Mouse (Mus musculus) heart, embryonic 14.5 days (tissue): ENCODE data around the gene Pik3r1. TPM values are rescaled to one million over a fixed set of nuclear protein-coding genes. Genes with fewer than 3 reads are reported as not detected.
A peak's percentile ranks its signal among the peaks of the same experiment; 100 is the strongest.

ENCODE experiments used
- ATAC-seq: fragments of 200-750 bp; cut with Nextera tagmentation; 2 replicates; pipeline ENCODE4 v1.8.0; 2017; ENCODE audit warnings: low read depth, moderate TSS enrichment; ENCODE audit not compliant: insufficient number of reproducible peaks, insufficient read depth, low FRiP score
- H3K27ac ChIP-seq, 2 experiments: fragments of 200-500 bp in 1 of 2; fragments of 300-500 bp in 1 of 2; sonication (generic) in 1 of 2; replicated peaks in 1 of 2; 2 replicates each; pipeline ENCODE4 v1.5.1; 2012 to 2014; ENCODE audit warnings: low read depth in 2 of 2, low read length in 2 of 2, control low read depth in 1 of 2, mild to moderate bottlenecking in 1 of 2, mixed read lengths in 1 of 2; ENCODE audit not compliant: control insufficient read depth in 1 of 2, insufficient read depth in 1 of 2
- H3K27me3 ChIP-seq: fragments of 300-500 bp; sonication (generic); 2 replicates; pipeline ENCODE4 v1.6.1; 2014; ENCODE audit warnings: mild to moderate bottlenecking, low read length, control low read depth; ENCODE audit not compliant: control insufficient read depth, insufficient read depth
- H3K36me3 ChIP-seq: fragments of 300-500 bp; sonication (generic); 2 replicates; pipeline ENCODE4 v1.6.1; 2014; ENCODE audit warnings: mild to moderate bottlenecking, control low read depth, low read length, mixed read lengths; ENCODE audit not compliant: control insufficient read depth, insufficient read depth
- H3K4me1 ChIP-seq, 2 experiments: fragments of 200-500 bp in 1 of 2; fragments of 300-500 bp in 1 of 2; sonication (generic) in 1 of 2; 2 replicates each; pipeline ENCODE4 v1.6.1; 2012 to 2014; ENCODE audit warnings: low read length in 2 of 2, control low read depth in 1 of 2, mixed read lengths in 1 of 2; ENCODE audit not compliant: control insufficient read depth in 2 of 2, insufficient read depth in 2 of 2
- H3K4me2 ChIP-seq: fragments of 300-500 bp; sonication (generic); 2 replicates; pipeline ENCODE4 v1.6.1; 2014; ENCODE audit warnings: mild to moderate bottlenecking, low read length
- H3K4me3 ChIP-seq, 2 experiments: fragments of 200-500 bp in 1 of 2; fragments of 300-500 bp in 1 of 2; sonication (generic) in 1 of 2; 2 replicates each; pipeline ENCODE4 v1.5.1; 2012 to 2014; ENCODE audit warnings: low read length in 2 of 2, mild to moderate bottlenecking in 2 of 2, control low read depth in 1 of 2, low read depth in 1 of 2, moderate library complexity in 1 of 2; ENCODE audit not compliant: control insufficient read depth in 1 of 2, insufficient read depth in 1 of 2
- H3K9ac ChIP-seq: fragments of 300-500 bp; sonication (generic); 2 replicates; pipeline ENCODE4 v1.6.1; 2014; ENCODE audit warnings: mild to moderate bottlenecking, low read length
- H3K9me3 ChIP-seq: fragments of 300-500 bp; sonication (generic); 2 replicates; pipeline ENCODE4 v1.6.1; 2016; ENCODE audit warnings: low read length, control low read depth; ENCODE audit not compliant: control insufficient read depth
- WGBS: fragments of 180-500 bp; shearing (Covaris S2); extraction: QIAGEN DNeasy Blood & Tissue Kit; methylation state at CpG from one replicate; pipeline ENCODE4 v1.1.7; 2014; 5-methylcytosine and 5-hydroxymethylcytosine counted together
- polyA plus RNA-seq: library from polyadenylated mRNA; unstranded; fragments of >200 nt; fragmentation: Nextera tagmentation; extraction: Ambion mirVana; gene quantifications from 2 replicates; pipeline ENCODE4 v1.2.1, GENCODE M21; 2014

The Pik3r1 gene
- polyA plus RNA-seq, 1 experiment from 2014 or later, result 23.2 TPM

DNA sequence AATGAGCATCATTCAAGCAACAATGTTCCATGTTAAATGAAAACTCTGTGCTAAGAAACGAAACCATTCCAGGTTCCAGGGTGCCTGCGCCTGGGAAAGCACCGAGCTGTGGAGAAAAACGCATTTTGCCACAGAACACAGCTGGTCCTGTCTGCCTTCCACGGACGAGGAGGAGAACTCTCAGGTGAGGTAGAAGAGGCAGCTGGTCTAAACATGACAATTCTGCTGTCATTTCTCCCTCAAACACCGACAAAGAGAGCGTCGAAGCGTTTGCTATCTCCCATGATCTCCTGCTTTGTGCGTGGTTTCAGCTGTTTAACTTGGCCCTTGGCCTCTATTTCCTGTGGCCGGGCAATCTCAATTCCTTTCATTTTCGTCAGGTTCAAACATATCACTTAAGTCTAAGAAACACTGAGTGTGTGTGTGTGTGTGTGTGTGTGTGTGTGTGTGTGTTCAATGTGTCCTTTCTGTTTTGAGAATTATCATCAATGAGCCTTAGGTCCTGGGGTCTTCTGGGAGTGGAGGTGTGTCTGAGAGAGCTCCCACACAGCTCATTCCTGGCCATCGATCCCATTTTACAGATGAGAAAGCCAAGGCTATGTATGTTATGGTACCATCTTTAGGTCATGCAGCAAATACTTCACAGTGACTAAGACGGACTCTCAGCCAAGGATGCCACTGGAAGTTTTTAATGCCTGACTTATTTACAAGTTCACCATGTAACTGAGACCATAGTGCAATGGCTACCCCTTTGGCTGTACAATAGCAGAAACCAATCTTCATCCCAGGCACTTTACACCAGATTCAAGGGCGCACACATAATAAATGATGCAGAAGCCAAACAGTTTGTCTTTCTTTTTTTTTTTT lies 31.3 kb downstream of the Pik3r1 start:
- WGBS, result 70% methylated on average over 16 of the region's 16 CpGs
- Histone ChIP-seq H3K4me1 (peaks cover 7 to 15% of the 10 kb centered on the region in 2 experiments), H3K4me2 (no peak overlapping the region)

DNA sequence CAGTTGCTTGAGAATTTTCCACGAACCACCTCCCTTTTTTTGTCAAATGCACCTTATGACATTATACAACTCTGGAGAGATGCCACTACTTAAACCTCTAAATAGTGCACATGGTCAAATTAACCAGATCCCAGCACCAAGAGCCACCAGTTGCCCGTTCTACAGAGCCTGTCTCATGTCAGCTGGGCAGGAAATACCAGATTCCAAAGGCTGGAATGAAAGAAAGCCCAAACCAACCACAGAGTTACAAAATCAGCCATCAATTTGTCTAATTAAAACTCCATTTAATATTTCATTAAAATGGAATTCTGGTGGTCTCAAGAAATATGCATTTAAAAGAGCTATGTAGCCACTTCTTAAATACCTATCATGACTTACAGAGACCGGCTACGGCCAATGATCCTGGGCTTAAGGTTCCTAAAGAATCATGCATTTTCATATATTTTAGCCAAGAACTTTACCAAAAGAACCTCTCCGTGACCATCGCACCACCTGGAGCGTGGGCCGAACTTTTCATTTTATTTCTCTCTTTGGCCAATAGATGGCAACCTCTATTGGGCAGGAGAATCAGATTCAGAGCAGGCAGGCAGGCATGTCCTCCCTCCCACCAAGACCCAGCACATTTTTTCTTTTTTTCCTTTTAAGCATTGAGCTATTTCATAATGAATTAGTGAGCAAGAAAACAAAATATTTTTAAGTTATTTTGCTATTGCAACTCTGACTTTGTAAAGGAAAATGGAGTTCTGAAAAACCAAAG lies 32.5 kb downstream of the Pik3r1 start:
- Histone ChIP-seq H3K4me2 (no peak overlapping the region), H3K36me3 (no peaks in the 10 kb centered on the region), H3K27me3 (no peaks in the 10 kb centered on the region), H3K4me1 (peaks cover 7 to 17% of the 10 kb centered on the region in 2 experiments), H3K9me3 (no peaks in the 10 kb centered on the region), H3K4me3 (no peak overlapping the region), H3K27ac (no peak overlapping the region), H3K9ac (no peak overlapping the region)
- ATAC-seq, result no peak
- 59% methylated on average over 8 of the region's 8 CpGs for WGBS

More for the DNA sequence above, 31.3 kb downstream of the Pik3r1 start:
- no peak for ATAC-seq
- H3K4me3 ChIP-seq, result no peak overlapping the region
- H3K27me3 ChIP-seq, result no peaks in the 10 kb centered on the region
- H3K36me3 ChIP-seq, result no peaks in the 10 kb centered on the region
- no peak overlapping the region for H3K27ac ChIP-seq
- H3K9ac ChIP-seq, result no peak overlapping the region
- no peaks in the 10 kb centered on the region for H3K9me3 ChIP-seq

DNA sequence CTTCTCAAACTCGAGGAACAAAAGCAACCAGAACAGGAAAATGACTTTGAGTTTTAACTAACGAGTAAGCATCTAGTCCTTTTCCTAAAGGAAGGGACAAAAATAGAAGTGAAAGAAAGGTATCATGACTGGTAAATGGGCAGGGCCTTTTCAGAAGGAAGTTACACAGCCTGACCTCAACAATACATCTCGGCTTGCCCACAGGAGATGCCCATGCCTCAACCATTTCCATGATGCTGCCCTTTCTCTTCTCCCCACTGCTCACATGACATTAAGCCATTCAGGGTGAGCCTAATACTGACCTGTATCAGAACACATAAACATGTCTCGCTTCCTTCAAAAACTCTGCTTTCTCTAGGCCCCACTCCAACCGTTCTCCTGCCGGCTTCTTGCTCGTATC lies 33.8 kb downstream of the Pik3r1 start:
- Histone ChIP-seq H3K4me3 (no peak overlapping the region), H3K4me2 (no peak overlapping the region), H3K9me3 (no peaks in the 10 kb centered on the region), H3K9ac (no peak overlapping the region), H3K27me3 (no peaks in the 10 kb centered on the region), H3K4me1 (peaks cover 13 to 22% of the 10 kb centered on the region in 2 experiments), H3K27ac (no peak overlapping the region), H3K36me3 (no peaks in the 10 kb centered on the region)
- 82% methylated on average over 7 of the region's 7 CpGs for WGBS
- no peak for ATAC-seq

DNA sequence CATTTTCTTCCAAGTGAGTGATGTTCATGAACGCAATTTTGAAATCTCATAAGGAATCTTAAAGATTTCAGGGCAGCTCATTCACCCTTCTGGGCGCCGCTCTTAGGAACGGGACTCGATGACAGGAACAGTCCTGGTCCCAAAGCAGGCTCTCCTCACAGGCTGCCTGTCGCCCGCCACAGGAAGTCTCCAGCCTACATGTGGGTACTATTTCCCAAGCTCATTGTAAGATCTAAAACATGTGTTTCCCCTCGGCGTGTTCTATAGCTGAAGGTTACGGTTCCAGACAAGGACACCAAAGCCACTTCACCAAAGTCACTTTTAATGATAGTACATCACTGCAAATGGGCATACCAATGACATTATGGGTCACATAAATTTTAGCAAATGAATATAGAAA lies 35.3 kb downstream of the Pik3r1 start:
- Histone ChIP-seq H3K4me1 (peaks cover 15 to 21% of the 10 kb centered on the region in 2 experiments), H3K27ac (no peak overlapping the region)

DNA sequence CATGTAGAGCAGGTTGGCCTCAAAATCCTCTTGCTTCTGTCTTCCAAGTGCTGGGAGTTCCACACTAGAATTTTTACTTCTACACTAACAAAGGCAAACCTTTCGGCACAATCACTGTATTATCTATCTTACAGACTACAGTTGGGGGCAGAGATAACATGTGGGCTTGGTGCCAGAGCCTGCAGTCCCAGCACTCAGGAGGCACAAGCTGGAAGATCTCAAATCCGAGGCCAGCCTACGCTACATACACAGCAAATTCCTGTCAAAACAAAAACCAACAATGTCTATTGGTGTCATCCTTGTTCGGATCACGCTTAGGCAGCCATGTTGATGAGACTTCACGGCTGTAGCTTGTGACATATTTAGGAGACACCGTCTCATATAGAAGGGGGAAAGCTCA lies 36.2 kb downstream of the Pik3r1 start:
- H3K36me3 ChIP-seq, result no peaks in the 10 kb centered on the region
- ATAC-seq, result no peak
- H3K9me3 ChIP-seq, result no peaks in the 10 kb centered on the region
- H3K9ac ChIP-seq, result no peak overlapping the region
- no peaks in the 10 kb centered on the region for H3K27me3 ChIP-seq
- H3K4me1 ChIP-seq, result peaks cover 15 to 21% of the 10 kb centered on the region in 2 experiments
- no peak overlapping the region for H3K4me2 ChIP-seq
- 66% methylated on average over 7 of the region's 7 CpGs for WGBS
- no peak overlapping the region for H3K4me3 ChIP-seq
- no peak overlapping the region for H3K27ac ChIP-seq

More for the DNA sequence above, 35.3 kb downstream of the Pik3r1 start:
- ATAC-seq, result no peak
- H3K9me3 ChIP-seq, result no peaks in the 10 kb centered on the region
- 77% methylated on average over 10 of the region's 10 CpGs for WGBS
- no peak overlapping the region for H3K4me2 ChIP-seq
- H3K4me3 ChIP-seq, result no peak overlapping the region
- no peaks in the 10 kb centered on the region for H3K36me3 ChIP-seq
- no peak overlapping the region for H3K9ac ChIP-seq
- H3K27me3 ChIP-seq, result no peaks in the 10 kb centered on the region

DNA sequence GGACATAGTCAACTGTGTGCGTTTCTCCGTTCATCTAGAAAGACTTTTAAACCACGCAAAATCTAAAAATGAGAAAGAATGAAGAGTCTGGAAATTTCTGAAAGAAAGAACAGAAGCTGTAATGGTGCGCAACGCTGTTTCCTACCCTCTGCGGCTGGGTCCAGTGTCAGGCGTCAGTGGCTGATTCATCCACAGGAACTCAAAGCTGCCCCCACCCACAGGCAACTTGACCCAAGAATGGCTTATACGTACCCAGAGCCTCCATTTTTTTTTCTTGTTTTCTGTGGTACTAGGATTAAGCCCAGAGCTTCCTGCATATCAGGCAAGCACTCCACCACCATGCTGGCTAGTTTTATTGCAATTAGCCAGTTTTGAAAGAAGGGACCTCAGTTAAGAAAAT lies 37.7 kb downstream of the Pik3r1 start:
- H3K36me3 ChIP-seq, result no peaks in the 10 kb centered on the region
- no peak overlapping the region for H3K27ac ChIP-seq
- no peaks in the 10 kb centered on the region for H3K9me3 ChIP-seq
- peaks cover 12 to 17% of the 10 kb centered on the region in 2 experiments for H3K4me1 ChIP-seq
- no peak overlapping the region for H3K9ac ChIP-seq
- ATAC-seq, result no peak
- H3K4me2 ChIP-seq, result no peak overlapping the region
- H3K27me3 ChIP-seq, result no peaks in the 10 kb centered on the region
- H3K4me3 ChIP-seq, result no peak overlapping the region
- WGBS, result 78% methylated on average over 8 of the region's 8 CpGs

DNA sequence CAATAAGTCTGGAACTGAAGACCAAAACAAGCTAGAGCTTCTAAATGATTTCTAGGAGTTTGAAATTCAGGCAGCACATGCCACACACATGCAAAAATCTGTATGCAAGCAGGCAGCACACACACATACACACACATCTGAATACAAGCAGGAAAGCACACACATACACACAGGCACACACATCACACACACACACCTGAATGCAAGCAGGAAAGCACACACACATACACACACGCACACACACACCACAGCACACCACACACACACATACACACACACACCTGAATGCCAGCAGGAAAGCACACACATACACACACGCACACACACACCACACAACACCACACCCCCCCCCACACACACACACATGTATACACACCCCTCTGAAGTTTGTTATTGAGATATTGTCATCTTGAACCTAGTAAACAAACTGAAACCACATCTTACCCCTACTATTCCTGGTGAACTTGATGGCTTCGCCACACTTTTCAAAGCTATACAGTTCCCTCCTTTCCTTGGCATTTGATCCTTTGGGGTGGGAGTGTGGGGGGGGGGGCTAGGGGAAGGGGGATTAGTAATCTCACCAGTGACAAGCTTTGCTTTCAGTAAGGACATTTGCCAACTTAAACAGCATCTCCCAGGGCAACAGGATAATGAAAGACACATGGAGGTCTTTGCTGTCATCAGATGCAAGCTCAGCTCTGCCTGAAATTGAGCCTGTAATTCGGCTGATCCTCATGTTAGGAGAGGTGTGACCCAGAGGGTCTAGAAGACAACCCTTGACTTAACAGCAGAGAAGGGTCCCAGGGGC lies 38.6 kb downstream of the Pik3r1 start:
- 0 out of 4 replicates have a peak overlapping the region, but pooled peaks of 1 of the 2 experiments have one; percentile 6 for H3K27ac ChIP-seq
- H3K4me3 ChIP-seq, result no peak overlapping the region
- no peaks in the 10 kb centered on the region for H3K27me3 ChIP-seq
- H3K9me3 ChIP-seq, result no peaks in the 10 kb centered on the region
- no peak overlapping the region for H3K4me2 ChIP-seq
- H3K36me3 ChIP-seq, result no peaks in the 10 kb centered on the region
- 0 out of 2 replicates have a peak, but pooled peaks have one; percentile 24 for ATAC-seq
- H3K4me1 ChIP-seq, result peaks cover 12 to 17% of the 10 kb centered on the region in 2 experiments
- H3K9ac ChIP-seq, result peak overlapping the region; percentile 21; the same call in 1 of the 2 replicates
- WGBS, result 70% methylated on average over 4 of the region's 4 CpGs
